Mouse (Mus musculus) gastrocnemius, postnatal 10 days (tissue): ENCODE data around the gene Rnf43. TPM values are rescaled to one million over a fixed set of nuclear protein-coding genes. Genes with fewer than 3 reads are reported as not detected.
A peak's percentile ranks its signal among the peaks of the same experiment; 100 is the strongest.

Experiments
- DNase-seq: peaks from one replicate; pipeline ENCODE4 v3.0.0; 2021; ENCODE audit warnings: mixed read lengths
- total RNA-seq, 2 experiments: library from RNA; stranded (reverse); gene quantifications; 2 replicates each; pipeline ENCODE4 v1.2.3; 2021

The Rnf43 gene
- total RNA-seq, 2 experiments from 2014 or later, result 0.07 to 0.16 TPM

- DNase-seq, result no peak
Measured at GRCm38 (mm10) chr11:87712188-87712587, 49.7 kb downstream of the Rnf43 start.

GRCm38 (mm10) chr11:87715999-87716398 lies 53.5 kb downstream of the Rnf43 start:
- no peak for DNase-seq

GRCm38 (mm10) chr11:87719526-87719925 lies 57.0 kb downstream of the Rnf43 start:
- DNase-seq, result no peak

- no peak for DNase-seq
Measured at GRCm38 (mm10) chr11:87720324-87720723, 57.8 kb downstream of the Rnf43 start.

- no peak for DNase-seq
Measured at GRCm38 (mm10) chr11:87720839-87721238, 58.3 kb downstream of the Rnf43 start.

GRCm38 (mm10) chr11:87722168-87722567 lies 59.6 kb downstream of the Rnf43 start:
- no peak for DNase-seq

GRCm38 (mm10) chr11:87722891-87723290 lies 60.4 kb downstream of the Rnf43 start:
- no peak for DNase-seq

- no peak for DNase-seq
Measured at GRCm38 (mm10) chr11:87725515-87725914, 63.0 kb downstream of the Rnf43 start.

GRCm38 (mm10) chr11:87725964-87726562 lies 63.5 kb downstream of the Rnf43 start:
- DNase-seq, result no peak

- no peak for DNase-seq
Measured at GRCm38 (mm10) chr11:87727021-87727420, 64.5 kb downstream of the Rnf43 start.

GRCm38 (mm10) chr11:87727471-87727870 lies 64.9 kb downstream of the Rnf43 start:
- DNase-seq, result no peak

GRCm38 (mm10) chr11:87728850-87729592 lies 66.5 kb downstream of the Rnf43 start:
- no peak for DNase-seq

- no peak for DNase-seq
Measured at GRCm38 (mm10) chr11:87729593-87730185, 67.2 kb downstream of the Rnf43 start.

- no peak for DNase-seq
Measured at GRCm38 (mm10) chr11:87730652-87731310, 68.3 kb downstream of the Rnf43 start.

- no peak for DNase-seq
Measured at GRCm38 (mm10) chr11:87734346-87734745, 71.8 kb downstream of the Rnf43 start.

- no peak for DNase-seq
Measured at GRCm38 (mm10) chr11:87735691-87736090, 73.2 kb downstream of the Rnf43 start.

GRCm38 (mm10) chr11:87736647-87737134 lies 74.2 kb downstream of the Rnf43 start:
- peak; percentile 47 for DNase-seq

GRCm38 (mm10) chr11:87737175-87737740 lies 74.7 kb downstream of the Rnf43 start, which contains the start of gene Supt4a:
Supt4a (plus strand) TSS chr11:87737552.
- peak; percentile 98 for DNase-seq

GRCm38 (mm10) chr11:87743691-87744090 lies 81.2 kb downstream of the Rnf43 start:
- DNase-seq, result no peak

- DNase-seq, result no peak
Measured at GRCm38 (mm10) chr11:87744964-87745363, 82.4 kb downstream of the Rnf43 start.

GRCm38 (mm10) chr11:87745632-87746555 lies 83.4 kb downstream of the Rnf43 start:
- no peak for DNase-seq
